Mouse (Mus musculus): ENCODE results near the gene Creb3l1. TPM values are rescaled to one million over a fixed set of nuclear protein-coding genes. Genes with fewer than 3 reads are reported as not detected.

The Creb3l1 gene
- 3.3 and 3.7 TPM in 2 replicates for polyA plus RNA-seq (2015; fragmentation: Nextera tagmentation; extraction: Ambion mirVana)

DNA sequence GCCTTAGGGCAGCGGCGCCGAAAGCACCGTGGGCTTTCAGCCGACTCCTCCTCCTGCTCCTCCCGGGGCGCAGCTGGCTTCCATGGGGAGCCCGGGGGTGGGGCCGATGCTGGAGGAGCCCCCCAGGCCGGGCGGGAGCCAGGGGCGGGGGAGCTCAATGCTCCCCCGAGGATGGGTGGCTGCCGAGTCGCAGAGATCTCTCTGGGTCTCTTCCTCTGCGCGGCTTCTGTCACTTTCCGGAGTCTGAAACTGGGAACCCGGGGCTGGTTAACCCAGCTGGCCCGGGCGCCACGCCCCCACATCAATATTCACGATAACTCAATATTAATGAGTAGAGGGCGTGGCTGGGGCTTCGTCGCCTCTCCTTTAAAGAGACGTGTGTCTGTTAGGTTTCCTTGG is at the start of gene Creb3l1:
Gene Creb3l1 (minus strand): TSS at position 229 of the 399 bp plus-strand sequence.
- peaks cover 41% of the 10 kb centered on the region for H3K27me3 ChIP-seq
- H3K4me2 ChIP-seq: peak within 1 kb of the TSS; percentile 96
- H3K9ac ChIP-seq: peak within 1 kb of the TSS; percentile 73
- 1% methylated on average over 27 of the region's 27 CpGs for WGBS
- H3K4me1 ChIP-seq (replicated peaks): peaks cover 11% of the 10 kb centered on the region
- ATAC-seq (ENCODE audit: low read depth): peak; percentile 63; the same call in 1 of the 2 replicates
- H3K36me3 ChIP-seq: no peaks in the 10 kb centered on the region
- H3K27ac ChIP-seq (replicated peaks): no peak within 1 kb of the TSS
- H3K4me3 ChIP-seq: peak within 1 kb of the TSS; percentile 60
- no peaks in the 10 kb centered on the region for H3K9me3 ChIP-seq

DNA sequence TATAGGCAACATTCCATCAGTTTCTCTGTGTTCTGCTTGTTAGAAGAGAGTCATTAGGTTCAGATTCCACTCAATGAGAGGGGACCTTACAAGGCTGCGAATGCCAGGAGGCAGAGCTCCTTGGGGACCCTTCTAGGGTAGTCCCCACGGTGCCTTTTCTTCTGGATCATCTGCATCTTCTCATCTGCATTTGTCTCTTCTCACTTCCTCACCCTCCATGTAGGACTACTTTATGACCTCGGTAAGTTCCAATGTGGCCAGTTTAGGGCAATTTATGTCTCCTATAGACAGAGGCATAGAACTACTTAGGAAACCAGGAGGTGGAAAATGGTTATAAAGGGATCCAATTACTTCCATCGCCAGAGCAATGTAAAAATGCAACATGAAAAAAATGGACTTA is 46.8 kb upstream of the Creb3l1 start:
- no peaks in the 10 kb centered on the region for H3K9me3 ChIP-seq
- H3K4me3 ChIP-seq: no peak overlapping the region
- H3K9ac ChIP-seq: no peak overlapping the region
- 69% methylated on average over 4 of the region's 4 CpGs for whole genome bisulfite sequencing
- no peaks in the 10 kb centered on the region for H3K4me1 ChIP-seq (replicated peaks)
- no peak overlapping the region for H3K27ac ChIP-seq (replicated peaks)
- H3K36me3 ChIP-seq: no peaks in the 10 kb centered on the region
- no peak for ATAC-seq (ENCODE audit: low read depth)
- H3K27me3 ChIP-seq: no peaks in the 10 kb centered on the region
- H3K4me2 ChIP-seq: no peak overlapping the region

DNA sequence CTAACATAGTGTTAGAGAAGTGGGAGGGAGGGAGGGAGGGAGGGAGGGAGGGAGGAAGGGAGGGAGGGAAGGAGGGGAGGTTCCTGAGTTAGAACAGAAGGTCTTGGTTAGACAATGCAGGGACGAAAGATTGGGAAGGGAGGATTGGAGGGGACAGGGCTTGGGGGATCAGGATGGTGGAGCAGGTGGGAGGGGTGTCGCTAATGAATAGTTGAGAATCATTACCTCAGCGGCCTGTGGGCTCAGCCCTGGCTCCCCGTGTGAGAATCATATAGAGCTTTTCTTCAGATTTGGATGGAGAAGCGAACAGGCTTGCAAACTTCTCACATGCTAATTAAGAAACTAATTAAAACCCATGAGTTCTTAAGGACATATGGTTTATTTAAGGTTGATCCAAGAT is 45.3 kb upstream of the Creb3l1 start:
- H3K27ac ChIP-seq (replicated peaks): no peak overlapping the region
- ATAC-seq (ENCODE audit: low read depth): no peak
- H3K4me1 ChIP-seq (replicated peaks): no peaks in the 10 kb centered on the region
- H3K36me3 ChIP-seq: no peaks in the 10 kb centered on the region
- no peak overlapping the region for H3K4me2 ChIP-seq
- WGBS: 60% methylated on average over 5 of the region's 5 CpGs
- no peak overlapping the region for H3K4me3 ChIP-seq
- no peaks in the 10 kb centered on the region for H3K27me3 ChIP-seq
- H3K9me3 ChIP-seq: no peaks in the 10 kb centered on the region
- H3K9ac ChIP-seq: no peak overlapping the region

DNA sequence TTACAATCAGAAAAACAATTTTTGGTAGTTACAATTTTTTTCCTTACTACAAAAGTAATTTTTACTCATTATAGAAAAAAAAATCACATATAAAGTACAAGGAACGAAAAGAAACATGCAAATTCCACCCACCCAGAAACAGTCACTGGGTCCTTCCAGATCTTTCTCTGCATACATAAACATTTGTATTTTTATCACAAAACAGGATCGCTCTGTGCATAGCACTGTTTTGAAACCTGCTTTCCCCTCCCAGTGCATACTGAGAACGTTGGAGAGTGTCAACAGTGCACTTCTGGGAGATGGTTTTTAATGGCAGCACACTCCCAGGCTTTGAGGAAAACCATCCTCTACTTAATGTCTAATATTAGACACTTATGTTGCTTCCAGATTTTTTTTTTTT is 43.3 kb upstream of the Creb3l1 start:
- Histone ChIP-seq H3K4me3 (no peak overlapping the region), H3K36me3 (no peaks in the 10 kb centered on the region), H3K9ac (no peak overlapping the region), H3K4me1 (replicated peaks) (no peaks in the 10 kb centered on the region), H3K9me3 (no peaks in the 10 kb centered on the region), H3K27ac (replicated peaks) (no peak overlapping the region), H3K4me2 (no peak overlapping the region), H3K27me3 (no peaks in the 10 kb centered on the region)
- 75% methylated on average over 3 of the region's 3 CpGs for WGBS
- no peak for ATAC-seq (ENCODE audit: low read depth)

DNA sequence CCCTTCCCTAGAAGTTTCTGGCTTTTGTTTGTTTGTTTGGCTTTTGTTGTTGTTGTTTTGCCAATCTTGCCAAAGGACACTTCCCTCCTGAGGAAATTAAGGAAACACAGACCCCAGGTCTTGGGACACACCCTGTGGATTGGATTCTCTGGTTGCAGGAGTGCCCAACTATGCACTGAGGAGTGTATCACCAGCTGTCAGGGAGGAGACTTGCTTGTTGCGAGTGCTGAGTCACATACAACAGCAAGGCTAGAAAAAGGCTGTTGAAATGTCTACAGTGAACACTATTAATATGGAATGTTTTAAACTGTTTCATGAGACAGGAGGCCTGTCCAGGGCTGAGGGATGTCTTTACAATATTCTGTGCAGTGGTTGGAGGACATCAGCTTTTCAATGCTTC is 42.6 kb upstream of the Creb3l1 start:
- Histone ChIP-seq H3K36me3 (no peaks in the 10 kb centered on the region), H3K4me3 (no peak overlapping the region), H3K4me1 (replicated peaks) (no peaks in the 10 kb centered on the region), H3K9me3 (no peaks in the 10 kb centered on the region), H3K27me3 (0 out of 2 replicates have a peak, but pooled peaks cover 1% of the 10 kb centered on the region), H3K27ac (replicated peaks) (no peak overlapping the region), H3K9ac (no peak overlapping the region), H3K4me2 (no peak overlapping the region)
- ATAC-seq (ENCODE audit: low read depth): no peak
- WGBS: 72% methylated on average over 1 of the region's 1 CpGs

DNA sequence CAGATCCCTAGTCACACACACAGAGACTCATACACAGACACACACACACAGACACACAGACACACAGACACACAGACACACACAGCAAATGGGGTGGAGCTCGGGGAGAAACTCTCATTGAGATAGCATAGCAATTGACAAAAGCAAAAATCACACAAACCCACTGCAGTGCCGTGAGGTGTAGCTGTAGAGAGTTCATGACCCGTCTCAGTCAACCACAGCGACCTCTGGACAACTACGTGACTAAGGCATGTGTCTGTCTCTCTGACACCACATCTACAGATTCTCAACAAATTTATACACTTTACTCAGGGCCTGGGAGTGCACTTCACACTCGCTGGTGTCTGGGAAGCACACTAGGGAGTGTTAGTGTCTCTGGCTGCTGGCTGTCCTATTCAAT is 41.6 kb upstream of the Creb3l1 start:
- no peak overlapping the region for H3K9ac ChIP-seq
- H3K36me3 ChIP-seq: no peaks in the 10 kb centered on the region
- H3K27me3 ChIP-seq: peaks cover 10% of the 10 kb centered on the region
- no peak for ATAC-seq (ENCODE audit: low read depth)
- 58% methylated on average over 6 of the region's 6 CpGs for WGBS
- H3K4me1 ChIP-seq (replicated peaks): no peaks in the 10 kb centered on the region
- H3K27ac ChIP-seq (replicated peaks): no peak overlapping the region
- no peaks in the 10 kb centered on the region for H3K9me3 ChIP-seq
- no peak overlapping the region for H3K4me3 ChIP-seq
- H3K4me2 ChIP-seq: no peak overlapping the region

DNA sequence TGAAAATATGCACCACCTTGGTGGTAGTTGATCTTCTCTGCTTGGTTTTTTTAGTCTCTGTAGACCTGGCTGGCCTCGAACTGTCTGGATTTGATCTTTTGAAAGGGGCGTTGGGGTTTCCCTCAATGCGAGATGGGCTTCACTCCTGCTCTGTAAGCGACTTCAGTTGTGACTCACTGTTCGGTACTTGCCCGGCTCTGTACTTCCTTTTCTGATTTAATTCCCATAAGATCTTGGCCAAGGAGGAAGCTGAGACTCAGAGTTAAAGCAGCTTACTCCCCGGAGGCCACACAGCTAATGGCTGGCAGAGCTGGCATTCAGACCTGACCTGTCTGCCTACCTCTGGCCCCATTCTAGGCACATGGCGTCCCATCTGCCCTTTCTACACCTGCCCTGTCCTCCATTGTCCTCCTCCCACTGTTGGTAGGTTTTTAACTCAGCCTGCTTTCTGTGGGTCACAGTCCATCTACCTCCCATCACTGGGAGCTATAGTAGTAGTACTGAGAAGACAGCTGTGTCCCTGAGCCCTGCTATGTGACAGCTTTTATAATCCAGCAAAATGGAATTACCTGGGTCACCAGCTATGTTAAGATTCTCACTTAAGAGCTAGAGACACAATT is 41.1 kb upstream of the Creb3l1 start:
- Histone ChIP-seq H3K27me3 (peaks cover 16% of the 10 kb centered on the region), H3K9me3 (no peaks in the 10 kb centered on the region), H3K4me3 (no peak overlapping the region), H3K4me1 (replicated peaks) (peaks cover under 1% of the 10 kb centered on the region), H3K36me3 (no peaks in the 10 kb centered on the region), H3K27ac (replicated peaks) (no peak overlapping the region), H3K9ac (no peak overlapping the region), H3K4me2 (no peak overlapping the region)
- ATAC-seq (ENCODE audit: low read depth): no peak
- WGBS: 85% methylated on average over 8 of the region's 8 CpGs

DNA sequence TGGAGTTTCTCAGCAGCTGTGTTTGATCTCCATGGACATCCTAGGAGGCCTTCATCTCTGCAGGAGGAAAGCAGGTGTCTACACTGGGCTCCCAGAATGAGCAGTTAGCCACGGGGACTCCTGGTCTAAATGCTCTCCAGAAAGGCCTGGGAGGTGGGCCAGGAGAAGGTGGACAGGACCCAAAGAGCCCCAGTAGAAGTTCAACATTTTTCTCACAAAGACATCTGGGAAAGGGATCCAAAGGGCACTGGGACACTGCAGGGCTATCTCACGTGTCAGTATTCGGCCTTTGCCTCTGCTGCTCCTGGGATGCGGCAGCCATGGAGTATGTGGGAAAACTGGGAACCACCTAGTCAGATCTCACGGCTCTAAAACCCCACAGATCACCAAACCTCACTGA is 38.8 kb upstream of the Creb3l1 start:
- no peak overlapping the region for H3K27ac ChIP-seq (replicated peaks)
- H3K9ac ChIP-seq: no peak overlapping the region
- H3K4me2 ChIP-seq: no peak overlapping the region
- peaks cover 22% of the 10 kb centered on the region for H3K27me3 ChIP-seq
- peaks cover 19% of the 10 kb centered on the region for H3K4me1 ChIP-seq (replicated peaks)
- no peak overlapping the region for H3K4me3 ChIP-seq
- no peak for ATAC-seq (ENCODE audit: low read depth)
- H3K36me3 ChIP-seq: no peaks in the 10 kb centered on the region
- H3K9me3 ChIP-seq: no peaks in the 10 kb centered on the region
- 66% methylated on average over 5 of the region's 5 CpGs for WGBS

DNA sequence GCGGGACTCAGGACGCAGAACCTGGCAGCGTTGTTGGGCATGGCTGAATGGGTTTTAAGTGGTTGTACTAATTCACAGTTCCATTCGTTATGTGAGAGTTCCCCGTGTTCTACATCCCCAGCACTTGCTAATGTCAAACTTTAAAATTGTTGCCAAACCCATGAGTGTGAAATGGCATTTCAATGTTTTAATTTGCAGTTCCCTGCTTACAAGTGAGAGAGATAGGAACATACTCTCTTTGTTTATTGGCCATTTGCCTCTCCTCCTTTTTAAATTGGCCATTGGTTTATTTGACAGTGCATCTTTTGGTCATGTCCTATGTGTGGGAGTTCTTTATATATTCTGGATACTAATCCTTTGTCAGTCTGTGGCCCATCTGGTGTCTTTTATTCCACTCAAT is 37.0 kb upstream of the Creb3l1 start:
- Histone ChIP-seq H3K4me3 (no peak overlapping the region), H3K36me3 (no peaks in the 10 kb centered on the region), H3K4me1 (replicated peaks) (peaks cover 19% of the 10 kb centered on the region), H3K4me2 (no peak overlapping the region), H3K9ac (no peak overlapping the region), H3K27ac (replicated peaks) (no peak overlapping the region), H3K9me3 (no peaks in the 10 kb centered on the region), H3K27me3 (peaks cover 37% of the 10 kb centered on the region)
- no peak for ATAC-seq (ENCODE audit: low read depth)
- WGBS: 70% methylated on average over 5 of the region's 5 CpGs

DNA sequence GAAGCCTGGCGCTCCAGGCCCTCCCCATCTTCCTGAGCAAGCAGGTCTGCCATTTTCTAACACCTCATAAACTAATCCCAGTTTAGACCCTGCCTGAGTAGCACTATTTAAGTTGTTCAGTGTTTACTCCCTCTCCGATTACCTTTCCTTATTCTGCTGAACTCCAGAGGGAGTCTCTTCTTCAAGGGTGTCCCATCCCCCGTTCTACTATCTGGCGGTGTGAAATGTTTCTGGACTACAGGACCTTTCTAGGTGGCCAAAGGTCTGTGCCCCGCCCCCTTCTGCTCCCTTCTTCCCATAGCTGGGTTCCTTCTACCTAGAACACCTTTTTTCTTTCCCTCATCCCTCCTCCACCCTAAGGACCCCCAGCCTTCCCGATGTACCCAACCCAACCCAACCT is 36.0 kb upstream of the Creb3l1 start:
- ATAC-seq (ENCODE audit: low read depth): no peak
- Histone ChIP-seq H3K9me3 (no peaks in the 10 kb centered on the region), H3K36me3 (no peaks in the 10 kb centered on the region), H3K4me1 (replicated peaks) (peaks cover 29% of the 10 kb centered on the region), H3K4me2 (peak overlapping the region; percentile 94), H3K27me3 (peaks cover 42% of the 10 kb centered on the region), H3K4me3 (peak overlapping the region; percentile 68), H3K9ac (peak overlapping the region; percentile 83), H3K27ac (replicated peaks) (peak overlapping the region; percentile 90)
- 8% methylated on average over 6 of the region's 6 CpGs for whole genome bisulfite sequencing

DNA sequence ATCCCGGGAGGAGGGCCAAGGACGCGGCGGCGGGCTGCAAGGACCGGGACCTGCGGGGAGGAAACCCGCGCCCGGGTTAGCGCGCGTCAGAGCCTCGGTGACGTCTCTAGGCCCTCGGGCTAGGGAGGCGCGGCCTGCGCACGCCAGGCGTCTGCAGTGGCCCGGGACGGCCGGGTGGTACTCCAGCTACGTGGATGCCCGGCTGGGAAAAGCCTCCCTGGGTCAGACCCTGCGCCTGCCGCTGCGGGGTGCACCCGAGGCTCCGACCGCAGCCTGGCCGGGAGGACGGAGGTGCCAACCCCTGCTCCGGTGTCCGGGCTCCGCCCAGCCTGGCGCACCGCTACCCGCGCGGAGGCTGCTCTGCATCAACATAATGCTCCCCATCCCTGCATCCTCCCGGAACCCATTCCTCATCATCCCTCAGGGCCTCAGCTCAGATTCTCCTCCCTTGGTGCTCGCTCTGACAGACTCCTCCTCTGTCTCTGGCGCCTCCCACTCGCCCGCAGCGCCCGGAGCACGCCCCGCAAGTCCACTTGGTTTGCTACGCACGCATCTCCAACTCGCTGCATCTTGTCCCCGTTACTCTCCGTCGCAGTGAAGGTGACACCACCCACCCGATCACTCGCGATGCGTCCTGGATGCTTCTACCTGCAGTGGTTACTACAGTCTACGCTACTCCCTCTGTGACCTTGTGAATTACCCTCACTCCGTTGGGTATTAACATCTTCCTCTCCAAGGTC is 35.3 kb upstream of the Creb3l1 start:
- Histone ChIP-seq H3K4me2 (peak overlapping the region; percentile 94), H3K27me3 (peaks cover 47% of the 10 kb centered on the region), H3K4me3 (peak overlapping the region; percentile 68), H3K9me3 (no peaks in the 10 kb centered on the region), H3K9ac (peak overlapping the region; percentile 83), H3K27ac (replicated peaks) (peak overlapping the region; percentile 90), H3K36me3 (no peaks in the 10 kb centered on the region), H3K4me1 (replicated peaks) (peaks cover 31% of the 10 kb centered on the region)
- peak; percentile 86 for ATAC-seq (ENCODE audit: low read depth)
- WGBS: under 1% methylated on average over 63 of the region's 63 CpGs

DNA sequence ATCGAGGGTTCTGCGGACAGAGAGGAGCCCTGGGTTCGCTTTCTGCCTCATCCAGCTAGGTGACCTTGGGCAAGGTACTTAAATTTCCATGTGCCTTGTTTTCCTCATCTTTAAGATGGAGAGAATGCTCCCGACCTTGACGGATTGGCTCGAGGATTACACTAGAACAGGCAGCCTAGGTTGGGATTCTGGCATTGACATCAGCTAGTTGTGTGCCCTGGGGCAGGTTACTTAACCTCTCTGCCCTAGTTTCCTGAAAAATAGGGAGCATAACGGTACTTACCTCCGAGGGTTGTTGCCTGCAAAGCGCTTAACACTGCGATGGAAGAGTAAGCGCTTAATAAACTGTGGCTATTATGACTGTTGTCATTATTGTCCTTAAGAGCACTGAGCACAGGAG is 34.6 kb upstream of the Creb3l1 start:
- Histone ChIP-seq H3K36me3 (no peaks in the 10 kb centered on the region), H3K9me3 (no peaks in the 10 kb centered on the region), H3K4me1 (replicated peaks) (peaks cover 31% of the 10 kb centered on the region), H3K27me3 (peaks cover 54% of the 10 kb centered on the region), H3K4me3 (peak overlapping the region; percentile 68), H3K27ac (replicated peaks) (peak overlapping the region; percentile 90), H3K4me2 (peak overlapping the region; percentile 94), H3K9ac (peak overlapping the region; percentile 83)
- peak; percentile 12; the same call in 1 of the 2 replicates for ATAC-seq (ENCODE audit: low read depth)
- 1% methylated on average over 11 of the region's 11 CpGs for WGBS
